Mouse (Mus musculus): ENCODE data around the gene Sox5. TPM values are rescaled to one million over a fixed set of nuclear protein-coding genes. Genes with fewer than 3 reads are reported as not detected.

Sox5 gene
- total RNA-seq, 2 experiments from 2014 or later = 3.4 to 5.5 TPM

DNA sequence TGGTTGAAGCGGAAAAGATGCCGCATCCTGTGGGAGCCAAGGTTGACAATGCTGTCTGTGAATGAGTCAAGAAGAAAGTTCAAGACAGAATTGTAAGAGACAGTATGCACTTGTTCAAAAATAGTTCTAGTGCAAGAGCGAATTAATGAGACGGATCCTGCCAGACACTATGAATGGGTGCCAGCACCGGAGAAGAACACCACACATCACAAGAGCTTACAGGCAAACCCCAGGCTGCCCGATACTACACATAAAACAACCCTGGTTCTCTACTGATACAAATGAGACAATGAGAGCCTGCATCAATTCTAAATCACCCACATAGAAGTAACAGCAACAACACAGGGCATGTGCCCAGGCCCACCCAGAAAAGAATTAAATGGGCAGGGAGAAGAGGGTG, 8.0 kb downstream of the Sox5 start:
- DNase-seq = no peak
- intact Hi-C loops (cut with DNase I) = no loop called here

DNA sequence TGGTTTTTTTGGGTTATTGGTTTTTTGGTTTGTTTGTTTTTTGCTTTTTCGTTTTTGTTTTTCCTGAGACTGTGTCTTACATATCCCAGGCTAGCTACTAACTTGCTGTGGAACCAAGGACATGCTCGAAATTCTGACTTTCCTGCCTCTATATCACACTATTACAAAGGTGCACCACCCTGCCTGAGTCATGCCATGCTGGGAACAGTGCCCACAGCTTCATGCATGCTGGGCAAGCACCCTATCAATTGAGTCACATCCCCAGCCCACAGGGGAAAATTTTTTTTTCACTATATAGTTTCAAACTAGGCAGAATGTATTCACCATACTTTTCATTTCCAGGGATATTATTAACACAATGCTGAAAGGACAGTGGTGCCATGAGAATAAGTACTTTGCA, 8.8 kb downstream of the Sox5 start:
- intact Hi-C loops (cut with DNase I) = no loop called here
- DNase-seq = no peak

DNA sequence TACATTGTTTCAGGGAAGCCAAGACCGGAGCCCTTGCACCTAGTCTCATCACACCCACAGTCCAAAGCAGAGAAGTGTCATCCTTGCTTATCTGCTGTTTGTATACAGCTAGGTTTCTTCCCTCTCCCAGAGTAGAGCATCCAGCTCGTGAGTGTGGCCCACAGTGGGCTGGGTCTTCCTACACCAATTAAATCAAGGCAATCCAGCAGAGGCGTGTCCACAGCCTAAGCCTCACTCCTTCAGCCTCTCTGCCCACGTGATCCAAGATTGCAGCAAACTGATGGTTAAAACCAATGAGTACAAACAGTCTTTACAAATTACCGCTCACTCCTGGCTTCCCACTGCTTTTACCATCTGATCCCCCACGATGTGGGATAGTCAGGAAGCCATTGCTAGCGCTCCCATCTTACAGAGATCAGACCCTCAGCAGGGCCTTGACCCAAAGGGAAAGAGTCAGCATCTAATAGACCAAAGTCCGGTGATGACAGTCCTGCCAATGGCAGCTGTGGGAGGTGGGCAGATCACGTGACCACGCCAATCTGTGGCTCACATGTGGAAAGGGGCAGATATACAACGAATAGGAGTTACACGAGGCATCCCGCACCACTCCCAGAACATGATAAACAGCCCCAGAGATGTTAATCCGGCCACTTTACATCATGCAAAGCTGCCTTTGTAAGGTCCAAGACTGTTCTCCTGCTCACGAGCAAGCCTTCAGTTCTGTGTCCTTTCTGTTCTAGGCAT, 9.4 kb downstream of the Sox5 start:
- intact Hi-C loops (cut with DNase I) = no loop called here
- DNase-seq = no peak

DNA sequence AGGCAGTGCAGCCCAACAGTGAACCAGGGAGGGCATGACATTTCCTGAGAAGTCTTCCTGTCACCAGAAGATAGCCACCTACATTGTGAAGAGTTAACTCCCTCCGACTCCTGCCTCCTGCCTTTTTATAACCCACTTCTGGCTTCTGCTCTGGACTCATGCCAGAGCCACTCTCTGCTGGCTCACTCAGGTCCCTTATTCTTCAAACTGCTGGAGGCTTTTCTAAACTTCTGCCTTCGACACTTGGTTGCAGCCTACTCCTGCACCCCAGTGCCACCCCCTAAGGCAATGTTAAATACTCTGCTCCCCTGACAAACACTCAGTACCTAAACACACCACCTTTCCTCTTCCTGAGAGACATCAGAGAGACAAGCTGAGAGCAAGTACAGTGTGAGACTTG, 12.7 kb downstream of the Sox5 start:
- peak in 1 of 2 experiments; percentile 17 for DNase-seq
- intact Hi-C loops (cut with DNase I) = no loop called here

DNA sequence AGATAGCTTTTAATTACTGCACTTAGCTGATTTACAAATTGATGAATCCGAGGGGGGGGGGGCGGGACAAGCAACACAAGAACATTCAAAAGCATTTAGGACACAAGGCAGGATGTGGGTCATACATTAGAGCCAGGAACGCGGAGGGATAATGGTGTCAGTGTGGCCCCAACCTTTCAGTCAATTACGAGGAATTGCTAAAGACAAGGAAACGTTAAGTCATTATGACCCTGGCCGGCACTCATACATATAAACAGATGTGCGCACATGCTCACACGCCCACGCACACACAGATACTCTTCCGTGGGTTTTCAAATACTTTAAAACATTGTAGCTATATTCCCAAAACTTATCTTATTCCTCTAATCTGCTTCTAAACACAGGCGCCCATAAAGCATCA, 19.9 kb downstream of the Sox5 start:
- intact Hi-C loops (cut with DNase I) = no loop called here
- DNase-seq = no peak

DNA sequence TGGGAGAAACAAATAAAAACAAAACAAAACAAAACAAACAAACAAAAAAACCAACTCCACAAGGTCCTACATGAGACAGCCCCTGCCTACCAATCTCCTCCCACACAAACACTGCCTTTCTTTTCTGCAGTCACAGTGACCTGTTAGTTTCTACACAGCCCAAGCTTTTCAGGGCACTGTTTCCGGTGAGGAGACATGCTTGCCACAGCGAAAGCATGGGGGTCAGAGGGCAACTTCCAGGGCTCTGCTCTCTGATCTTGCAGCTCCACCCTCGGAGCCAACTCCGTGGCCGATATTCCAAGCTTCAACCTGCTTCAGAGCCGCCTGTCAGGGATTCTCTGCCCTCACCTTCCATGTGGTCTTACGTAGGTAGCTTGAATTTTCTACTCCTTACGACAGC, 22.6 kb downstream of the Sox5 start:
- DNase-seq = no peak

DNA sequence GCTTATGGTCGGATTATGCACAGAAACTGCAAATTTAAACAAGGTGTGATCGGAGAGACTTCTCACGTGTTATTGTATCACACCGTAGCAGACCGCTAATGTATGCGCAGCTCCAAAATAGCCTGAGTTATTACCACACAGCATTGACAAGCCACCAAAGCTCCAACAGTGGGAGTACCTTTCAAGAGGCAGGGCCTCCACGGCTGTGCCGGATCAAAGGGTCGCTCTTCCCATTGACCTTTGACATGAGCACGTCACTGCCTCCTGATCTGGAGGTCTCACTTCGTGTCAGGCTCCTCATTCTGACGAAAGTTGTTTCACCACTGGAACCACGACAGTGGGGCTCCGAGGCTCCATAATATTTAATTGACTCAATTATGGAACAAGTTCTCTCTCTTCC, 24.4 kb downstream of the Sox5 start:
- no peak for DNase-seq
- intact Hi-C loops (cut with DNase I) = no loop called here

More for the DNA sequence above, 22.6 kb downstream of the Sox5 start:
- intact Hi-C loops (cut with DNase I) = no loop called here

DNA sequence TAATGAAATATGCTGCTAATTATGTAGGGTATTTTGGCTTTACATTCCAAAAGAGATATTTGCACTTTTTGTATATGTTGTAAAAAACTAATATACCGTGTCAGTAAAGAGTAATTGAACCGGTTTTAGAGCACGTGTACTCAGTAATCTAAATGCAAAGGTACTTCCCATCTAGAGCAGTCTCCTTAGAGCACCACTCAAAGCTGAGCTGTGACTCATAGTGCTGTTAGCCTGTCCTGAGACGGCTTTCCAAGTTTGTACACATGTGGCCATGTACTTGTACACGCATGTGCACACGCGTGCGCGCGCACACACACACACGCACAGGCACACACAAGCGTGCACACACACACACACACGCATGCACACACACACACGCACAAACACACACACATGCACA, 25.3 kb downstream of the Sox5 start:
- intact Hi-C loops (cut with DNase I) = no loop called here
- no peak for DNase-seq

DNA sequence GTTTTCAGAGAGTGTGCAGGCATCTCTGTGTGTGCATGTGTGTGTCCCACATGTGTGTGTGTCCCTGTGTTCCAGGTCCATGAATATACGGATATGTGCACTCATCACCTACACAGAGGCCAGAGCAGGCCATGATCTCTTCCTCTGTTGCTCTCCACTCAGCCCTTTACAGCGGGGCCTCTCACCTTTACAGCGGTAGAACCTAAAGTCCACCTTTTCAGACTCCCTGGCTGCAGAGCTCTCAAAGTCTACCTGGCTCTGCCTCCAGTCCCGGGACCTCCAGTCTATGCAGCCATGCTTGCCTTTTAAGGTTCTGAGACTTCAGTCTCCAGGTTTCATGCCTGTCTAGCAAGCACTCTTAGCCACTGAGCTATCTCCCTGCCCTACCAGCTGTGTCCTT, 26.5 kb downstream of the Sox5 start:
- DNase-seq = no peak
- intact Hi-C loops (cut with DNase I) = no loop called here

DNA sequence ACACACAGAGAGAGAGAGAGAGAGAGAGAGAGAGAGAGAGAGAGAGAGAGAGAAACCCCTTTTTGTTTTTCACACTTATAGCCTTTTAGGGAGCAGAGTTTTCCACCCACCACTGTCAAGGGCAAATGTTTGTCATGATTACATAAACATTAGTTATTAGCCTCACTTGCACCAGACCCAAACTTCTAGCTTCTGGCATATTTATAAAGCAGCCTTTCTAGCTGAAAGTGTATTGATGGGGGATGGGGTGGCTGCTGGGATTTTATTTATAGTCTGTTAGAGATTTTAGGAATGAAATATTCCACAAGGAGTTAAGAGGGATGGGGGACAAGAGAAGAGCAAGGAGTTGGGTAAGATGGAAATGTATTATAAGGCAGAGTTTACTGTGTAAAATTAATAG, 27.4 kb downstream of the Sox5 start:
- DNase-seq = no peak
- intact Hi-C loops (cut with DNase I) = no loop called here

DNA sequence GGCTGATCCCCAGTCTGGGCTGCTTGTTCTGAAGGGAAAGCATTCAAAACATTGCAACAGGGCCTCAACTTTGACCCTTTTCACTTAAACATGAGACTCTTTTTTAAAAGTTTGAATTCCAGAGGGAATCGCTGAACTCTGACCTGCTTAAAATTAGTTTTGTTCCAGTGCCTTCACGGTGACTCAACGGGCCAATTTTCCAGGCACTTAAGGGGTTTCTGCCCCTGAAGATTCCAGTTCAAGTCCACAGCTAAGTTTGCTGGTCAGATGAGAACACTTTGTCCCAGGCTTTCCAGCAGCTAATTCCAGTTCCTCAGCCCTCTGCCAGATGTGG, 27.8 kb downstream of the Sox5 start:
- intact Hi-C loops (cut with DNase I) = no loop called here

DNA sequence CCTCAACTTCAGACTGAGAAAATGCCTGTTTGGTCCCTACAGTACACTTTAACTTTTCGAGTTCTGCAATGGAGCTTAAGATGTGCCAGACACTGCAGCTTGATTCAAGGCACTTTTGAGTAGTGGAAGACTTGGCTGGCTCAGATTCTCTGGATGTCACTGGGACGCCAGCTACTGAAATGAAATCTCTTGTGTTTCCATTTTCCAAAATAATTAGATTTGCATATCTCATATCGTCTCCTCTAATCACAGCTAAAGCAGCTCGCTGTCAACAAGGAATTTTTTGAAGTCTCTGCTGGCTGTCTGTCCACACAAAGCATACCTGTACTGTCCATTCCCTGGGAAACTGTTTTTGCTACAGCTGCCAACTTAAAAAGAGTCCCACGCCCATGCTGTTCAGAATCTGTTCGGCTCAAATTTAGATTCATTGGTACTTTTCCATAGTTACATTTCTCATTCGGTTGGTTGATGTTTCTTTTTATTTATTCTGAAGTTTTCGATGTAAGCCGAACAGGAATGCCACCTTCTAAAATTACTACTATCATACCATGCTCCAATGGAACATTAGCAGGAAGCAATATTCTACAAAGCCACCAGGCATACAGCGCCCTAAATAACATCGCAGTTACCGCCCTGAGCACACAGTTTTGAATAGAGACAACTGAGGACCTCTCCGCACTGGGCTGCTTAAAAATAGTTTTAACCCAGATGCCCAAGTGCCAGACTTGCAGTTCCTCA, 28.4 kb downstream of the Sox5 start:
- intact Hi-C loops (cut with DNase I) = no loop called here

More for the DNA sequence above, 27.8 kb downstream of the Sox5 start:
- DNase-seq = peak; percentile 27 to 30

DNA sequence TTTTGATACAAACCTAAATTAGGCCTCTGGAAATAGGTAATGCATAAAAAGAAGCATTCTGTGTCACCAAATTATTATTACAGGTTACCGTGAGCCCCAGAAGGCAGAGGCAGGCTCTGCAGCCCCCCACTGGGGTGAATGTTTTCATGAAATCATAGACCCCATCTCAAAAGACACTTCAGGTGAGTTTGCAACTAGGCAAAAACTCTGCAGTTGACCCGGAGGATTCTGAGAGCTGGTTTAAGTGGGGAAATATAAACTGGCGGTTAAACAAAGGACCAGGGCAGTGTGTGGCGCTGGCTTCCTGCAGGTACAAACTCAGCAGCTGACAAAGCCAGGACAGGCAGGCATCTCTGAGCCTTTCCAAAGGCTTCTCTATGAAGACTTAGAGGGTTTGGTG, 30.2 kb downstream of the Sox5 start:
- intact Hi-C loops (cut with DNase I) = no loop called here

More for the DNA sequence above, 28.4 kb downstream of the Sox5 start:
- DNase-seq = no peak

DNA sequence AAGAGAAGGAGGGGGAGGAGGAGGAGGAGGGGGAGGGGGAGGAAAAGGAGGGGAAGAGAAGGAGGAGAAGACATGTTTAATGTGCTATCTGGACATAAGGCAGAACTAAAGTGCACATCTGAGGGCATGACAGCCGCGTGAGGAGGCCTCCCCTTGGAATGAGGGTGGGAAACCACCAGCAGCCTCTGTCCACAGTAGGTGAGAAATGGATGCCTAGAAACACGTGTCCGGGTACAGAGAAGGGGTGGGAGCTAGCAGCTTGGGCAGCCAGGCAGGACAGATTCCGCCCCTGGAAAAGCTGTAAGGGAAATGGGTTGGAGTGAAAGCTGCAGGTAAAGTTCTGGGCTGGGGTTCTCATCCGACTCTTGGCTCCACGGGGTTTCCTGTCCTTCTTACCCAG, 31.6 kb downstream of the Sox5 start:
- intact Hi-C loops (cut with DNase I) = no loop called here
- DNase-seq = no peak

More for the DNA sequence above, 30.2 kb downstream of the Sox5 start:
- no peak for DNase-seq

DNA sequence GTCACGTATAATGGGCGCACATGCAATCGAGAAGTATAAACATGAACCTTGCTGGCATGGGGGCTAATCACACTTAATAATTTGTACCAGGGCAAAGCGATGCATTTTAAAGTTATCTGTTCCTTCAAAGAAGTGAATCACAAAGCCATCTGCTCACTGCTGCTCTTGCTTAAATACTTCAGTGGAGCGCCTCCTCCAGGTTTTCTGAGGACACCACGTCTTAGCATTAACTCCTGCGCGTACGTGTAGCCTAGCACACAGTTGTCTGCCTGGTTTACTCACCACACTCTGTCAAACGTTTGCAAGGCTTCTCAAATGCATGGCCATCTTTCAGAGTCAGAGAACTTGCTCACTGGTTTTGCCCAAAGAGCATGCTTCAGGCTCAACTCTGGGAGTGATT, 35.3 kb downstream of the Sox5 start:
- no peak for DNase-seq
- intact Hi-C loops (cut with DNase I) = no loop called here

DNA sequence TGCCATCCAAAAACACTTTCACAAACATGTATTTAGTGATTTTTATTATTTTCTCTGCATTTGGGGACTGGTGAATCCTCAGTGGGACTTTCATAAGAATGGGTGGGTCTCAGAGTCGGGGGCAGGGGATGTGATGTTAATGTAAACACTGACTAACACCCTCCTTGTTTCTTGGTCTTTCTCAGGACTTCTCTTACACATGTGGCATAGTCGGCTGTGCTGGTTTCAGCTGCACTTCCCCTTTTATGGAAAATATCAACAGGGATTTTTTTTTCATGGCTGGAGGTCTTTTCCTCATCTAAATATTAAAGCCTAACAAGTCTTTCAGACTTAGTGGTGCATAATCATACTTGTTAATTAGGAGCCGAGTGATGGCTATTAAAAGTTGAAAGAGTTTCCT, 39.2 kb downstream of the Sox5 start:
- intact Hi-C loops (cut with DNase I) = no loop called here
- DNase-seq = no peak

DNA sequence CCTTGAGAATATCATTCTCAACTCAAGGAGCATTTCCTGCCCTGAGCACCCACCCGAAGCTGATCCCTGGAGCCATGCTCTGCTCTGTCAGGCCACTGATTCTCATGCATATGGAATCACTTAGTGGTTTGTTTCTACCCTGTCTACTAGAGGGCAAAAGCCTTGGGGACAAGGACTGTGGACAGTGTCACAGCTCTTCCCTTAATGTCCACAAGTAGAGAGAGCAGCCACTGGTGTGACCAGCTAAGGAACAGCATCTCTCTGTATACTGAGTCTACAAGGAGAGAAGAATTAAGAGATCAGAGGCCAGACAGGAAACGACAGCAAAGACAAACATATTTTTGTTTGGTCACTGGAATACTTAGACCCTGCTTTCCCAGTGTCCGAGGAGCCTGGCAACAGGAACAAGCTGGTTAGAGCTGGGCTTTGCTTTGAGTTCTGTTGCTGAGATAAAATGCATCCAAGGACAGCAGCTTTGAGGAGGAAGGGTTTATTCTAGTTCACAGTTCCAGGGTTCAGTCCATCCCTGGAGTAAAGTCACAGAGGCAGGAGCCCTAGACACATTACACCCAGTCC, 40.6 kb downstream of the Sox5 start:
- DNase-seq = no peak
- intact Hi-C loops (cut with DNase I) = no loop called here

DNA sequence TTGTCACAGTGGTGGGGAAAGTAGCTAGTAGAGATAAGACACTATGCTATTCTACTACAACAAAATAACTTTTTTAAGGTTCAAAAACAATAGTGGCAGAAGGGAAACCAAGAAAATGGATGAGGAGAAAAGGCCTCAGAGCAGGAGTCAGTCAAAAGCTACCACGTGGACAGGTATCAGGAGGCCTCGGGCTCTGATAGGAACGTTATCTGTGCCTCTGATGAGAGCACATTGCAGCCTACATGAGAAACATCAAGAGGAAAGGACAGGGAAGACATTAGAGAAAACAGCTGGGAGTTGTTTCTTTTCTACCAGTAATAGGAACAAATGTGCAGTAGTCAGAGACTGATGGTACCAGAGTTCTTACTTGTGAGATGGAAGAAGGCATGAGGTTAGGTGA, 41.4 kb downstream of the Sox5 start:
- DNase-seq = no peak

DNA sequence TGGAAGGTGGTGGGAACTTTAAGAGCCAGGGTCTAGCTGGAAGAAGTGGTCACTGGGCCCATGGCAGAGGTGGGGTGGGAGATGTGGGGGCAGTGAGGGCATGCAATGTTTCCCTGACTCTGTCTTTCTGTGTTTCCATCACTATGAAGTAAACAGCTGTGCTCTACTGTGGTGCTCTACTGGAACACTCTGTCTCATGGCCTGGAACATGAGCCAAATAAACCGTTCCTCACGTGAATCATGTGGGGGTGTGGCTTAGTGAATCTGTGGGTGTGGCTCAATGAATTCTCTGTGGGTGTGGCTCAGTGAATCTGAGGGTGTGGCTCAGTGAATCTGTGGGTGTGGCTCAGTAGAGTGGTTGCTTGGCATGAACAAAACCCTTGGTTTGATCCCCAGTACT, 42.0 kb downstream of the Sox5 start:
- no peak for DNase-seq
- intact Hi-C loops (cut with DNase I) = no loop called here

More for the DNA sequence above, 41.4 kb downstream of the Sox5 start:
- intact Hi-C loops (cut with DNase I) = no loop called here

DNA sequence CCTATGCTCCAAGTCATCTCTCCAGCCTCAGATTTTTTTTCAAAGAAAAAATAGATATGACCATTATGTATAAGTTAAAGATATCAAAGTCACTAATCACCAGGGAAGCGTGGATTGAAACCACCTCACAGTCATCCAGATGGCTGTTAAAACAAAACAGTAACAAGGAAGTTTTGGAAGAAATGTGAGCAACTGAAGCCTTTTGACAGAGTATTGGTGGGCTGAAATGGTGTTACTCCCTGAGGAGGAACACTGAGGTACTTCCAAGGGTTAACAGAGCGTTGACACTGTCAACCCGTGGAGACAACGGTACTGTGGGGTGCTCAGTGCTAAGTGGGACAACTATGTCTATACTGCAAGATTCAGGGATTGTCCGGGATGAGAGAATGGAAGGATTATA, 44.0 kb downstream of the Sox5 start:
- no peak for DNase-seq
- intact Hi-C loops (cut with DNase I) = no loop called here

DNA sequence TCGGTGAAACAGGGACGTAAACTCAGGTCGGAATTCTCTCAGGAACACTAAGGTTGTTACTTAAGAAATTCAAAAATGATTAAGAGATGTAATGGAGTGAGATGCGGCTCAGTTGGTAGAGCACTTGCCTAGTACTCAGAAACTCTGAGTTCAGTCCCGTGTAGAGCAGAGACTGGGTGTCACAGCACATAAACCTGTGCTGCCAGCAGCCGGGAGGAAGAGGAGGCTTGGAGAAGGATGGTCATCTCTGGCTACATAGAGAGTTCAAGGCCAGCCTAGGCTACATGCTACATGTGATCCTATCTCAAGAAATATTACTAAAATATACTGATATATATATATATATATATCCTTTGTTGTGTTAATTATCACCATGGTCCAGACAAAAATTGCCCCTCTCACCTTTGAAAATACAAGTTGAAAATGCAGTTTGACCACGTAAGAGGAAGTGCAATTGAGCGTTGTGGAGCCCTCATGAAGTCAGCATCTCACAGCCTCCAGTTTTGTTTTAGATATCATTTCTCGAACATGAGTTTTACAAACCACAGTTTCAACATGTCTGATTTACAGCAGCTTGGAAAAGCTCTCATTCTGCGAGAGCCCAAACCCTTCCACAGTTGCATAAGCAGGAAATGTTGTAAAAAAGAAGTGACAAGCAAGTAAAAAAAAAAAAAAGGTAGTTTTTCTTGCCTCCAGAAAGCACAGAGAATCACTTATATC, 50.4 kb downstream of the Sox5 start:
- DNase-seq = no peak
- intact Hi-C loops (cut with DNase I) = no loop called here

All from heart, postnatal 10 days (tissue).